9 mouse cellular contexts compared by ENCODE assay signal in the genomic region with DNA sequence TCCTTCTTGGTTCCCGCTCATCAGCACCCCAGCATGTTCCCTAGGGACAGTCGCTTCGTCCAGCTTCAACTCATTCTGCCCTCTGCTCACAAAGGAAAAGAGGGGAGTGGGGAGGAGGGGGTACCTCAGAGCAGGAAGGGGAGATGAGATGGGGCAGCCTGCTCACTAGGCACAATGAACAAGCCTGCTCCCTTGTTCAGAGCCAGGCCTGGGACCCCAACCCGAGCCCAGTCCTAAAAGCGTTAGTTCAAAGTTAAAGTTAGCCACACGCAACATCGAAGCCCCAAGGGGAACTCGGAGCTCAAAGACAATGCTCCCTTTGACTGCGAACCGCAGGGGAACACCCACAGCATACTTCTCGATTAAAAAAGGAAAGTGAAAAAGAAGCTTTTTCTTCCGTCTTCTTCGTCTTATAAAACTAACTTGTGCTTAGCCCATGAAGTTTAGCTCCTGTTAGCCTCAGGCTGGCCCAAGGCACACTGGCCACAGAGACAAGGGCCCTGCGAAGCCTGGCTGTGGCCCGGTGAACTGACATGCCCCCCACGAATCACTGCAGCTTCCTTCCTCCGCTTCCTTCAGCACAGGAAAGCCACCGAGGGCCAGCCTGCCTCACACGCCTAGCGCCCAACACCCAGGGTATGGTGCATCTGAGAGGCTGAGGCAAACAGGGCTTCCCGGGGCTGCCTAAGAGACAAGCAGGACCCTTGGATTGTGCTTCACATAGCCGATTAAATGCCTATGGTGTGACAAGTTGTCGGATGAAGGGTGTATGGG. TPM values are rescaled to one million over a fixed set of nuclear protein-coding genes. Genes with fewer than 3 reads are reported as not detected.
DNase-seq lines count a peak whose midpoint lies in the region; ATAC-seq lines count a peak whose summit lies in the region.
"Had no signal": no experiment of that assay in that cellular context is flagged by ENCODE, and none has a peak within 500 bp of the region (broad histone marks: within the 10 kb centered on the region; RNA-seq: fewer than 3 reads in every experiment).

No protein-coding gene starts in this region.

- no peak overlapping the region for H3K9ac ChIP-seq in forebrain, embryonic 14.5 days (ENCODE audit: low read length)

- DNase-seq in forebrain, embryonic 10.5 days (ENCODE audit: extremely low spot score, low spot score) = no peak
- no peak for DNase-seq in forebrain, embryonic 14.5 days (ENCODE audit: low spot score)
- DNase-seq in thymus, postnatal 0 days (ENCODE audit: low spot score) = peak; percentile 24
- DNase-seq in thymus, postnatal 10 days (ENCODE audit: low spot score in 2 of 2) = no peak
- DNase-seq in lung, postnatal 10 days = peak; percentile 56
- no peak for DNase-seq in adipocyte (ENCODE audit: low spot score)
- DNase-seq in adrenal gland, adult 2 months = no peak
- no peak for DNase-seq in cerebellum, adult 9-10 months
- DNase-seq: cerebellum, postnatal 25 days had no signal

- H3K4me3 ChIP-seq in forebrain, embryonic 10.5 days = no peak overlapping the region
- no peak overlapping the region for H3K4me3 ChIP-seq in forebrain, embryonic 14.5 days (ENCODE audit: low read depth, low read length)

- no peaks in the 10 kb centered on the region for H3K36me3 ChIP-seq in forebrain, embryonic 10.5 days (replicated peaks)
- H3K36me3 ChIP-seq in forebrain, embryonic 14.5 days (ENCODE audit: control insufficient read depth, insufficient read depth, low read length) = no peaks in the 10 kb centered on the region

- H3K9me3 ChIP-seq in forebrain, embryonic 10.5 days = no peaks in the 10 kb centered on the region
- no peaks in the 10 kb centered on the region for H3K9me3 ChIP-seq in forebrain, embryonic 14.5 days (replicated peaks; ENCODE audit: control insufficient read depth, low read length)

- H3K4me2 ChIP-seq in forebrain, embryonic 14.5 days (ENCODE audit: low read length) = no peak overlapping the region

- no peak for ATAC-seq in forebrain, embryonic 14.5 days

- peak overlapping the region; percentile 72; the same call in 1 of the 2 replicates for H3K27ac ChIP-seq in forebrain, embryonic 10.5 days
- no peak overlapping the region; the same call in 1 of the 2 replicates for H3K27ac ChIP-seq in forebrain, embryonic 14.5 days (ENCODE audit: low read depth, low read length)

- 34% methylated on average over 23 of the region's 23 CpGs for WGBS in forebrain, embryonic 10.5 days
- WGBS in forebrain, embryonic 14.5 days = 24% methylated on average over 23 of the region's 23 CpGs

- H3K27me3 ChIP-seq in forebrain, embryonic 10.5 days (ENCODE audit: poor library complexity, severe bottlenecking) = peaks cover 45% of the 10 kb centered on the region
- H3K27me3 ChIP-seq in forebrain, embryonic 14.5 days (replicated peaks; ENCODE audit: control insufficient read depth, insufficient read depth, low read length) = no peaks in the 10 kb centered on the region

- H3K4me1 ChIP-seq in forebrain, embryonic 10.5 days = peaks cover 55% of the 10 kb centered on the region
- H3K4me1 ChIP-seq in forebrain, embryonic 14.5 days (ENCODE audit: control insufficient read depth, insufficient read depth, low read length) = peaks cover 11% of the 10 kb centered on the region

RNA-seq across cellular contexts. Expression of gene Nfatc2, which starts 45.4 kb away (rescaled TPM):
- polyA plus RNA-seq in forebrain, embryonic 10.5 days (2016; fragmentation: Nextera tagmentation; extraction: Ambion mirVana) = 0.36 and 0.53 TPM in 2 replicates
- polyA plus RNA-seq in forebrain, embryonic 14.5 days (2014; fragmentation: Nextera tagmentation; extraction: Ambion mirVana) = 1.2 and 1.4 TPM in 2 replicates
- 3.1 and 4.0 TPM in 2 replicates for polyA plus RNA-seq in thymus, postnatal 0 days (2015; fragmentation: Nextera tagmentation; extraction: Ambion mirVana)
- 1 to 10 TPM; 3.5 to 4.9 TPM for total RNA-seq in adrenal gland, adult 2 months (2021)
- polyA plus RNA-seq in adrenal gland, adult 2 months (2012; rRNA removed) = 2.8 and 4.7 TPM in 2 replicates

Comparison
In these comparisons a context has a peak if more than half of its experiments do, and no peak if none do; other contexts are left out.
1. DNase-seq: peak in thymus, postnatal 0 days (single experiment) and lung, postnatal 10 days (single experiment); none in forebrain, embryonic 10.5 days (single experiment), forebrain, embryonic 14.5 days (single experiment), thymus, postnatal 10 days (0 of 2), adipocyte (single experiment), adrenal gland, adult 2 months (single experiment) and cerebellum, adult 9-10 months (single experiment).